Mouse (Mus musculus) naive thymus-derived CD4-positive, alpha-beta T cell, adult 2 months (primary cell): ENCODE measurements at regions not wholly inside any gene's neighbourhood (a gene's known extent, or its start where the extent isn't known, plus 50 kb on each side); places are given as distances from the start of the nearest gene placed in this dataset.

ENCODE experiments used
- DNase-seq: peaks from one replicate; pipeline ENCODE4 v3.0.0-alpha.2; 2011; ENCODE audit warnings: low read depth

- no peak for DNase-seq
Observed at GRCm38 (mm10) chr15:32082109-32082508, 95.0 kb upstream of the Tas2r119 start.

GRCm38 (mm10) chr15:32093889-32094288 is 83.2 kb upstream of the Tas2r119 start:
- no peak for DNase-seq

GRCm38 (mm10) chr15:32095554-32095953 is 81.5 kb upstream of the Tas2r119 start:
- no peak for DNase-seq

GRCm38 (mm10) chr15:32110659-32111058 is 66.4 kb upstream of the Tas2r119 start:
- no peak for DNase-seq
